Mouse (Mus musculus) adipocyte (in vitro differentiated cells): ENCODE results near the gene Rxfp1.
A peak's percentile ranks its signal among the peaks of the same experiment; 100 is the strongest.
"Not testable (repeated sequence)": the region's sequence is repeated elsewhere in the genome, so short reads cannot be mapped to it uniquely, and the experiment has no call there.

Experiments used
- DNase-seq: peaks from one replicate; pipeline ENCODE4 v3.0.0-alpha.2; 2016; ENCODE audit warnings: low spot score

The Rxfp1 gene

GRCm38 (mm10) chr3:79737780-79738179, at the start of gene Rxfp1:
TSS of gene Rxfp1 (minus strand) at chr3:79737880.
- DNase-seq: no peak

GRCm38 (mm10) chr3:79784362-79784736, 46.7 kb upstream of the Rxfp1 start:
- no peak for DNase-seq

GRCm38 (mm10) chr3:79783630-79784361, 46.1 kb upstream of the Rxfp1 start:
- DNase-seq: no peak

GRCm38 (mm10) chr3:79772701-79773100, 35.0 kb upstream of the Rxfp1 start:
- DNase-seq: no peak

GRCm38 (mm10) chr3:79753736-79754135, 16.1 kb upstream of the Rxfp1 start:
- DNase-seq: no peak

- no peak for DNase-seq
These were observed 8.9 kb upstream of the Rxfp1 start for GRCm38 (mm10) chr3:79746585-79746984.

- no peak for DNase-seq
These were observed 7.4 kb upstream of the Rxfp1 start for GRCm38 (mm10) chr3:79745101-79745500.

GRCm38 (mm10) chr3:79744415-79744814, 6.7 kb upstream of the Rxfp1 start:
- DNase-seq: no peak

- no peak for DNase-seq
These were observed 2.7 kb upstream of the Rxfp1 start for GRCm38 (mm10) chr3:79740351-79740750.

GRCm38 (mm10) chr3:79738451-79738850, 771 bp upstream of the Rxfp1 start:
- no peak for DNase-seq

GRCm38 (mm10) chr3:79726506-79727075, 11.1 kb downstream of the Rxfp1 start:
- DNase-seq: no peak

GRCm38 (mm10) chr3:79720756-79721484, 16.8 kb downstream of the Rxfp1 start:
- no peak for DNase-seq

- no peak for DNase-seq
These were observed 31.2 kb downstream of the Rxfp1 start for GRCm38 (mm10) chr3:79706436-79706835.

- no peak for DNase-seq
These were observed 34.5 kb downstream of the Rxfp1 start for GRCm38 (mm10) chr3:79703135-79703534.

- DNase-seq: no peak
These were observed 45.7 kb downstream of the Rxfp1 start for GRCm38 (mm10) chr3:79691957-79692356.

- DNase-seq: no peak
These were observed 47.5 kb downstream of the Rxfp1 start for GRCm38 (mm10) chr3:79690111-79690651.

GRCm38 (mm10) chr3:79688101-79688500, 49.6 kb downstream of the Rxfp1 start:
- DNase-seq: not testable (repeated sequence)

- DNase-seq: no peak
These were observed 54.2 kb downstream of the Rxfp1 start for GRCm38 (mm10) chr3:79683529-79683928.

GRCm38 (mm10) chr3:79682351-79683132, 55.1 kb downstream of the Rxfp1 start:
- no peak for DNase-seq

GRCm38 (mm10) chr3:79676411-79676810, 61.3 kb downstream of the Rxfp1 start:
- no peak for DNase-seq

GRCm38 (mm10) chr3:79674641-79675040, 63.0 kb downstream of the Rxfp1 start:
- no peak for DNase-seq

GRCm38 (mm10) chr3:79673082-79673481, 64.6 kb downstream of the Rxfp1 start:
- DNase-seq: peak; percentile 69
